Mouse (Mus musculus) telencephalon, adult 2 months (tissue): ENCODE measurements at regions not wholly inside any gene's neighbourhood (a gene's known extent, or its start where the extent isn't known, plus 50 kb on each side); places are given as distances from the start of the nearest gene placed in this dataset.

ENCODE experiments used
- DNase-seq: peaks from one replicate; pipeline ENCODE4 v3.0.0-alpha.2; 2011; ENCODE audit warnings: low read depth, low spot score

DNA sequence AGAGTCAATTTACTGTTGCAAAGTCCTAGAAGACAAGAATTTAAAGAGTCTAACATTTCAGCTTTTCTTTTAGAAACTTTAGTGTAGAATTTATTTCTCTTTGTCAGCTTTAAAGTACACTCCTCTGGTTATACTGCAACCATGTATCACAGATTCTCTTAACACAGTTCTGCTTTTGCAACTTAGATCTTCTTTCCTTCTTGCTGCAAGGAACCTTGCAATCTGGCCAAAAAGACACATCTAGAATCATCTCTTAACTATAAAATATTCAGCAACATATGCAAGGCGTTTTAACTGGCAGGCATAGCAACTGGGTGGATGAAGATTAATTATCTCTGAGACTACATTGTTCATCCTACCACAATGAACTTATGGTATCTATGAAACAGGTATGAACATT lies 1844.6 kb upstream of the Slc7a12 start:
- peak; percentile 19 for DNase-seq

DNA sequence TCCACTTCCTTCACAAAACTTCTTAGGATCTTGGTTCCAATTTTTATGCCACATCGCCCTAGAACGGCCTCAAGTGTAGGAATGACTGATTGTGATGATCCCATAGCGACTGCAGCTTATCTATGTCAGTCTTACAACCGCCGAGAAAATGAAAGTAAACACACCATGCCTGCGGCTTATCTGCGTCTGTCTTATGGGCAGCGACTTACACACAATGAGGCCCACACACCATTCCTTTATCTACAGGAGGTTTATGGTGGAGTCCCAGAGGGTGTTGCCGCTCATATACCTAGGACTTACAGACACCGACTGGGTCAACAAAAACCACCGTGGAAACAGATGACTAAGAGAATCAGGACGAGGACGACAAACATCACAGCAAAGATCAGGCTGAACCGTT lies 1817.0 kb upstream of the Slc7a12 start:
- DNase-seq: no peak
